Mouse (Mus musculus) T-helper 1 cell (primary cell): ENCODE measurements around the gene Itk.

Source experiments
- in situ Hi-C: fragments of 300-600 bp; cut with MboI, MseI; formaldehyde crosslinking; loops from one replicate; pipeline ENCODE4 v1.15.1; 2025; ENCODE audit warnings: high pct_unique_total_duplicates

The Itk gene

DNA sequence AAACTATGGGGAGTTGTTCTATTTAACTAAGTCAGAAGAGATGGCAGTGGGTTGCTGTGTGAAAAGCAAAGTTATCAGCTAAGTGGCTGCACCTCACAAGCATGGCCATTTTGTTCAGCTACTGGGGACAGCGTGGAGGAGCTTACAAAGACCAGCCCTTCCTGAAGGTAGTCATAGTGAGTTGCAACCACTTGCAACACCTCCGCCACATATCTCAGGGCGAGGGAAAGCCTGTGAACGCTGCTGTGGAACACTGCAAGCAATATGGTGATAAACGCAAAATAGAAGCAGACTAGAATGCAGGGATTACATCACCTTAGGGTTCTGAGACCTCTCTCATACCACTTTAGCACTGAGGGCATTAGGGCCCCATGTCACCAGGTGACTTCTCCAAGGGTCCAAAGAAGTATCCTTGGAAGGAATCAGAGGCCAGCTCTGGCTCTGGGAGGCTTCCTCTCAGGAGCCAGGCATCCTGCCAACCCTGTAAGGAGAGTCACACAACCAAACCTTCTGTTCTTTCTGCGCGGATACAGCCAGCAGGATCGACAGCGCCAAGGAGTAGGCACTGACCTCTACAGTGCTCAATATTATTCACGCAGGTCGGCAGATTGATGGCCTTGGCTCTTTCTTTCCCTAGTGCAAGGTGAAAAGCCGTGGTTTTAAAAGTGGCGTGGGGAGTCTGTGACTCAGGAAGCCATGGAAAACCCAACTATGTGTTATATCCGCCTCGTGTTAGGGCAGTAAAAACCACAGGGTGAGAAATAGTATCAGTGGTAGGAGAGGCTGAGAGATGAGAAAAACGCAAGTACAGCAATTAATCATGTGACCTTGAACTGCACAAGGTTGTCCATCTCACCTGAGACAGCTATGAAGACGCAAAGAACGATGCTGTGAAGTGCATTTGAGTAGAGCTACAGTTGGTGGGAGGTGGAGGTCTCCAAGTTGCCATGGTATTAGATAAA, 27.0 kb downstream of the Itk start:
- in situ Hi-C loops, result no loop called here

DNA sequence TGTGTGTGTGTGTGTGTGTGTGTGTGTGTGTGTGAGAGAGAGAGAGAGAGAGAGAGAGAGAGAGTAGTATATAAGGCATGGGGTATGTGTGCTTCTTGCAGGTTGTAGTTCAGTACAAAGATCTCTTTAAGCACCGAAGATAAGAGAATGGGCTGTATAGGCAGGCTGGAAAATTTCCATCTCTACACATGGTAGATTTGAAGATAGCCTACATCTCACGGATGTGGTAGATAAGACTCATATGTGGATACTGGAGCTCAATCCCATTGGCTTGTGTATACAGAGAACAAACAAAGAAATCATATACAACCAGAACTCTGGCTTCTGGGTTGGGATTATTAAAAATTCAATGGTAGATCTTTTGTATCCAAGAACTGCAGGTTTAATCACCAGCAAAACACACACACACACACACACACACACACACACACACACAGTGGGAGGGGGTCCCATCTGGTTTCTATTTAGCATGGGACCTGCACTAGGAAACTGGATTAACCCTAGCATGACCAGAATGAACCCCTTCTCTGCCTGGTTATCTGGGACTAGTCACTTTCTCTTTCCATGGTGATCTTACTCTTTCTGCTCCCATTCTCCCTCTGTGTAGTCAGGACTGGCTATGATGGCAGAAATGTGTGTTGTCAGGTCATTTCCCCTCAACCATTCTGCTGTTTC, 28.2 kb downstream of the Itk start:
- in situ Hi-C loops, result no loop called here

DNA sequence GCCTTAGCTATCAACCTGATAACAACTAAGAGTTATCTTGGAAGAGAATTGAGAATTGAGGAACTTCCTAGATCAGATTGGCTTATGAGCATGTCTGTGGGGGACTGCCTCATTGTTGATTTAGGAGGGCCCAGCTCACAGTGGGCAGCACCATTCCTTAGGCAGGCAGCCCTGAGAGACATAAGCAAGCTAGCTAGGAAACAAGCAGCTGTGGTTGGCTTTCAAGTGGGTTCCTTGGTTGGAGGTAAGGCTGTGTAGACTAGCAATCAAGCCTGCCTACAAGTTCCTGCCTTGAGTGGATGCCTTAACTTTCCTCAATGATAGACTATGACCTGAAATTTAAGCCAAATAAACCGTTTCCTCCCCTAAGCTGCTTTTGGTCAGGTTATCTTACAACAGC, 30.9 kb downstream of the Itk start:
- in situ Hi-C loops, result no loop called here

DNA sequence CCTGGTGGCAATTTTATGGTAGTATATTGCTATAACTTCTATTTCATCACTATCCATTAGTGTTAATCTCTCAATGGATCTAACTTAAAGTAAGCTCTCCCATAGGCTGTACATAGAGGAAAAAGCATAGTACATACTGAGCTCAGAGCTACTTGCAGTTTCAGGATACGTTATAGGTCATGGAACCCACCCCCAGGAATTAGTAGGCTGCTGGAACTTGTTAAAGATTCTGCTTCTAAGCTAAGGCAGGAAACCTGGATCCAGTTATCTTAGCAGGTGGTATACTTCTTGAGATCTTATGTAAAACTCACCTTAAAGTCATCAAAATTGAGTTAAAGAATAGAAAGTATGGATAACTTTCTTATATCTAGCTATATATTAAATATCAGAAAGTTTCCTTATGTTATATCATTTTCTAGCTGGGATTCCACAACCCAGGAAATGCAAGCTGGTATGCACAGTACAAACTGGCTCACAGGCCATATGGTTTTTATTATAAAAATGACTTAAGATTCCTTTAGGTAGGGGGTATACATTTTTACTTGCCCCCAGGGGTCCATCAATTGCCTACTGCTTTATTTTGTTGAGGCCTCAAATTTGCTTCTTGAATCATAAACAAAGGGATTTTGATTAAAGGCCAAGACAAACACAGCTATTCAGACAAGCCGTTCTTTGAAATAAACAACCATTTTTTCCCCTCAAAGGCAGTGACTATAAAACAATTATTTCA, 39.5 kb downstream of the Itk start:
- in situ Hi-C loops, result no loop called here

DNA sequence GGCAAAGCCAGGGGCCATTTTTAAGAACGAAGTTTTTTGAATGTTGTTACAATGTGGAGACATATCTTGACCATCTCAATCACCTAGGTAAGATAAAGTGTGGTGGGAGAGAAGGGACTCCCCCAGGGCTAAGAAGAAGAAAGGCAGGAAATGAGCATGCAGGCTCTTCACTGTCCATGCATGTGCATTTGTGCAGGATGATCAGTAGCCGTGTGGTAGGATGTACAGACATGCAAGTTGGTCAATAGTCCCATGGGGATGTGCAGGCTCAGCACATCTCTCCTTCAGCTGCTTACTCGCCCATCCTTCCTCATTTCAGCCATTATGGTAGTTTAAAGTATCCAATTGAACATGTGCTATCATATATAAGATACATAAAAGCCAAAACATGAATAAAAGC, 40.9 kb downstream of the Itk start:
- in situ Hi-C loops, result no loop called here

DNA sequence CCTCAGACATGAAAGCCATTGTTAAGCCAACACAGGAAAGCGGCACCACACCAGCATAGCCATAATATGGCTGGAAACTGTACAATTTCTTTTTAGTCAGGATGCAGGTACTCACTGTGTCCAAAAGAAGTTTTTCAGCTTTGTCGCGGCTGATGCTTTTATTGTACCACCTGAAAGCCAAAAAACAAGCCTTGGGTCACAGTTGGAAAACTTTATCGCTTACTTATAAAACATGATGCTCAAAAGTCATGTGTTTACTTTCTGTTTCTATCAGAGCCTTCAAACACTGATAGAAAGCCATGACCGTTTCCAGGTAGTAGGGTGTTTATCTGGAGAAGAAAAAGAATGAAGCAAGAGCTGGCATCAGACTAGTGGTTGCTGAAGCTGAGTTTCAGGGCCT, 41.6 kb downstream of the Itk start:
- in situ Hi-C loops, result no loop called here

DNA sequence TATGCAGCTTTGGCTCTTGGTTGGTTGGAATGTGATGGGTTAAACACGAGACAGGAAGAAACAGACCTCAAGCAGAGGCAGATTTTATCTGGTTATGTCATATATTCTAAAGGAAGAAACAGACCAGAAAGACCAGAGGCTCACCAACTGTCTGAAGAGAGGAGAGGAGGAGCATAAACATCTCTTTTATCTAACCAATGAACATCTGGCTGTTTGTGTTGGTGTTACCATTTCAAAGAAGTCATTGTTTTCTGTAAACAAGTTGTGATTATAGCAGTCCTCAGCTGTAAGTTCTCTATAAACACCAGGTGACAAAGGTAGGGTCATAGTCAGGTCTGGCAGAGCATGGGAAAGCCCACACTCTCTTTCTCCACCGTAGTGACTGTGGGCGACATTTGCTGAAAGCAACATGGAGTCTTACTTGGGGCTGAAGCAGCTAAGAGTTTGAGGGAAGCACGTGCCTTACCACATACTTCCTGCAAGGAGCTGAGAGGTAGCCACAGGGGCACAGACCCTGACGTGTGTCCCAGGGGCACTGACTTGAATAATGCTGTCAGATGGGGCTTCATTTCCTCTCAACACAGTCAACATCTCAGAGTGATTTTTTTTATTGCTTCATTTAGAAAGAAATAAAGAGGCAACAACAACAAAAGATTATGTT, 45.3 kb downstream of the Itk start:
- in situ Hi-C loops, result no loop called here

DNA sequence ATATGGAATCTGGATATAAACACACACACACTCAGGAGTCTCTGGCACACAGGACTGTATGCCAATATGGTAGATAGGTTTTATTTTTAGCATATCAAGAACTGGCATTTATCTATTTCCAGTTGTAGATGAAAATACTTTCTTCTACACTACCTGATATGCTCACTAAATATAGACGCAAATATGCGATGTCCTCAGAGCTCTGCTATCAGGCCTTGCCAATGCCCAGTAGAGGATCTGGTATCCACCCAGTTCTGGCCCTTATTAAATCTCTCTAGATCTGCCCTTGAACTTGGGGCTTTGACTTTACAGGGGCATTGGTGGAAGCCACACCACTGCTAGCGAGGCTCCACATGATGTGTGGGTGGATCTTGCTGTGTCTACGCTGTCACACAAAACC, 47.4 kb downstream of the Itk start:
- in situ Hi-C loops, result no loop called here

DNA sequence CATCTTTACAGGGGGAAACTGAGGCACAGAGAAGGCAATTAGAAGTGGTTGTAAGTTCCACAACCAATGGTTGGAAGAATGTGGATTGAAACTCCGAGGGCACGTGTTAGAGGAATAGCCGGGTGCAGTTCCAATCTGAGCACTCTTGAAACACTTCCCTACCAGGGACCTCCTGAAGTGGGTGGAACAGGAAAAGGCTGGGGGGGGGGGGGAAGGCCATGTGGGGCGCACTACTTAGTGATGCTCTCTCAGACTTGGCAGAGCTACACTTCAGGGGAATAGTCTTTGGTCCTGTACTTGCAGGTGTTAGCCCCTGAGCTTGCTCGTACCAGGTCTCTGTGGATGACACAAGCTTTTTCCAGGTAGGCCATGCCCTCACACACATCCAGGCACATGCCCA, 53.3 kb downstream of the Itk start:
- in situ Hi-C loops, result loop anchor here (5.0 kb wide), 1 partner anchor 54 kb away; no protein-coding TSS in a partner anchor

DNA sequence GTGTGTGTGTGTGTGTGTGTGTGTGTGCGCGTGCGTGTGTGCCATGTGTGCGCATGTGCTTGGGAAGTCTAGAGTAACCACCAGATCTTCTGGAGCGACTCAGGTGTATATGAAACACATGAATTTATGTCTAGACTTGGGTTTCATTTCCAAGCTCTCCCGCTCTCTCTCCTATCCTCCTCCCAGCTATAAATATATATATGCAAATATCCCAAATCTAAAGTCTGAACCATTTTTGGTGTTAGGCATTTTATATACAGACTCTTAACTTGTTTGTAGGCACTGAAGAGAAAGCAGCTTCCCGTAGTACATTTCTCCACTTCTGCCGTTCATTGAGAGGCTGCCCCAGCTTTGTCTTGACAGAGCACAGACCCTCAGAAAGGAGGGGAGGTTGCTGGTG, 57.1 kb downstream of the Itk start:
- in situ Hi-C loops, result no loop called here

DNA sequence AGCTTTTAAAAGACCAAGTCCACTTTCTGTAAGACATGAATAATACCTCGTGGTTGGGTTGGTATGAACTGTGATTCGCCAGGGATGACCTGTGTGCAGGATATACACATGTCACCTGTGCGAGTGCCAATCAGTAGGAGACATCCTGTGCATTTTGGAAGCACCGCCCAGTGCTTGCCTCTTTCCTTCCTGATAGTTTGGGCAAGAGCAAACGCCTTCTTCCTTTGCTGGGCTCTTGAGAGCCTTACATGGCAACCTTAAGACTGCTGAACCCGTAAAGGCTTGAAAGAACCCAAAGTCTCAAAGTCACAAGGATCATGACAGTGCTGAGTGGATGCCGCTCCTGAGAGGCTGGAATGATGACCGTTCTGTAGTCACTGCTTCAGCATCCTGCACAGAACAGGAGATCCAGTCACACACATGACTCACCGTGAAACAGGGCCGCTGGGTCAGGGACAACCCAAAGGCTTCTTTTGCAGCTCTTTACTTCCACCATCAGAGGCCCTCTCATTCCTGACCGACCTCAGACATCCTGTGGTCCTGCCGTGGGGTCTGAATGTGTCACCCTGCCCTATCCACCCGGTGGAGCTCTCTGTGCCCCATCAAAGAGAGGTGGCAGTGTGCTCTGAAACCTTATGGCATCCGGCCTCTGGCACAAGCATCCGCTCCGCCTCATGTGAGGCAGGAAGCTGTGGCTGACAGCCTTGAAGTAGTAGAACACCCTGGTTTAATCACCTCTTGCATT, 62.9 kb downstream of the Itk start:
- in situ Hi-C loops, result no loop called here

DNA sequence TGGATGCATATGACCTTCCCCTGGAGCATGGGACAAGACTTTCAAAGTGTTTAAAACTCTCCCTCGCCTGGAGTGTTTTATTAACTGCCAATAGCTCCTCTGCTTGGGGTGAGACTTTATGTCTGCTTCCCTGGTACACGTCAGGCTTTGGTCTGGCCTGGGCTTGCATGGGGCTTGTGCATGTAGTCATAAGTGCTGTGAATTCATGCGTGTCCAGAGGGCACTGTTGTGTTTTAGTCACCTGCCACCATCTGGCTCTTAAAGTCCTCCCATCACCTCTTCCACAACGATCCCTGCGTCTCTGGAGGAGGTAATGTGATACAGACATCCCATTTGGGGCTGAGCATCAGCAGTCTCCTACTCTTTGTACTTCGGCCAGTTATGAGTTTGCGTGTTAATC, 67.8 kb downstream of the Itk start:
- in situ Hi-C loops, result no loop called here

DNA sequence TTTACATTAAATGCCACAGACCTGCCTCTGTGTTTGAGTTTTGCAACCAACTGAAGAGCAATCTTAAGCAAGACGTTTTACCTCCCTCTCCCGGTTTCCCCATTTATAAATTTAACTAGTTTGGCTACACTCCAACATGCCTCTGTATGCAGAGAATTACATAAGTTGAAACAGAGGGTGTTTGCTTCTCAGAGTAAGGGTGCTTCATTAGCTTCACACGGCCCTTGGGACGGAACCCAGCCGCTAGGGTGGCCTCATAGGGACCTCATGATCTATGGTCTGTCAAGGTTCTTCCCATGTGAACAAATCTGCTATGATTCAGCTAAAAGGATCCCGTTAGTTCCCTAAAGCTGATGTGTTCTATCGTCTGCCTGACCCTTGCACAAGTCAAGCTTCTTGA, 74.8 kb downstream of the Itk start:
- in situ Hi-C loops, result no loop called here

DNA sequence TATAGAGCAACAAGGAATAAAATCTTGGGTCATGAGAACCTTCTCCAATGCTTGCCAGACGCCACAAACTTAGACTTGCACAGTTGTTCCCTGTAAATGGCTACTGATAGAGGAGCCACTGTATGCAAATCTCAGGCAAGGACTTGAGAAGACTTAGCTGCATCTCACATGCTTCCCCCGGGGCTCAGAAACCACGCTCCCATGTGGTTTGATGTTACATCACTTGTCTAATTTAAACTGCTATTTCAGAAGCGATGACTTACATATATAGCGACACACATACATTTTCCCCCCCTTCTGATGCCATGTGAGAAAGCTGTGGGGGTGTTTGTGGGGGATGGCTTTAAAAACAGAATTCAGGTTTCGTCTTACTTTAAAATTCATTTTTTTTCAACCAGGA, 75.5 kb downstream of the Itk start:
- in situ Hi-C loops, result no loop called here

DNA sequence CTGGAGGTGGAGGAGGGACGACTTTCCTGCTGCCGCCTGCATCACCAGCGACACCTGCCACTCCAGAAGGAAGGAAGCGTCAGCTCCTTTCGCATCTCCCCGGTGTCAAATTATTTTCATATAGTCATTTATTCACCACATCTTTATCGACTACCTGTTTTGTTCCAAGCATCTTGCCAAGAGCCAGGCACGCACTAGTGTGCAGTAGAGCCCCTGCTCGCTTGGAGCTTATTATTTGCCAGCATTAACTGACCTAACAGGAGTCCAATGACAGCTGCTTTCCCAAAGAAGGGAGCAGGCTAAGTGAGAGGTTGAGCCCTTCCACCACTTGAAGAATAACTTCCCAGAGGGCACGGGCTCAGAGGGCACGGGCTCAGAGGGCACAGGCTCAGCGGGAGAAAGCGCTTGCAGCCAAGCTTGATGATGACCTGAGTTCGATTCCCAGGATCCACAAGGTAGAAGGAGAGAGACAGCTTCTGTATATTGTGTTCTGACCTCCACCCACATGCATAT, 76.7 kb downstream of the Itk start, which contains the start of gene Cyfip2:
Gene Cyfip2, minus strand, starts transcription at position 337 of the 513 bp plus-strand sequence.
- in situ Hi-C loops, result no loop called here

DNA sequence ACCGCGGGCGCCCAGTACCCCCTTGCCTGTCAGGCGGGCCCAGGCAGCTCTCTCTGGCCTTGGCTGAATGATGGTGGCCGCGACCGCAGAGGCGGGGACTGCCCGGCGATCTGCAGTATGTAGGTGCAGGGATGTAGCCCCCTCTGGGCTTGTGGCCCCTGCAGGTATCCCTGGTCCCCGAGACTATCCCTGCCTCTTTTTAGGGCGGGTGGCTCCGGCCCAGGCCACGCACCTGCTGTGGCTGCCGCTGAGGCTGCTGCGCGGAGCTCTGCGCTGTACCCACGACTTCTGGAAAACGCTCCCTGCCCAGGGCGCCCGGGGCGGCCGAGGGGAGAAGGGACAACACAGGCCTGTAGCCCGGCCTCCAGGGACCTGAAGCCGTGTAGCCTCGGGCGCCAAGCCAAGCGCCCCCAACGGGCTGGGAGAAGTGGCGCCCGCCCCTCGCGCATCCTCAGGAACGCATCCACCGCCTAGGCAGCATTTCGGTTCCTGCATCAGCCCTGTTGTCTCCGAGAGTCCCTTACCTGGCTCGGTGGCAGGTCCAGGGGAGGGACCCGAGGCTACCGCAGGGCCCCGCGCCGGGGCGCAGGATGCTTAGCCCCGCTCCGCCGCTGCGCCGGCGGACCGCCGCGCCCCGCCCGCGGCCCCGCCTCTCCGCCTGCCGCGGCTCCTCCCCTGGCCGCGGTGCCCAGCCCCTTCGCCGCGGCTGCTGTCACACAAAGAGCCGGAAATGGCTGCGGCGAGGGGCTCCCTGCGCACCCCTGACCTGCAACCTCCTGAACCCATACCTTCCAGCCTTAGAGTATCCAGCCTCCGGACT, 77.4 kb downstream of the Itk start:
- in situ Hi-C loops, result no loop called here

DNA sequence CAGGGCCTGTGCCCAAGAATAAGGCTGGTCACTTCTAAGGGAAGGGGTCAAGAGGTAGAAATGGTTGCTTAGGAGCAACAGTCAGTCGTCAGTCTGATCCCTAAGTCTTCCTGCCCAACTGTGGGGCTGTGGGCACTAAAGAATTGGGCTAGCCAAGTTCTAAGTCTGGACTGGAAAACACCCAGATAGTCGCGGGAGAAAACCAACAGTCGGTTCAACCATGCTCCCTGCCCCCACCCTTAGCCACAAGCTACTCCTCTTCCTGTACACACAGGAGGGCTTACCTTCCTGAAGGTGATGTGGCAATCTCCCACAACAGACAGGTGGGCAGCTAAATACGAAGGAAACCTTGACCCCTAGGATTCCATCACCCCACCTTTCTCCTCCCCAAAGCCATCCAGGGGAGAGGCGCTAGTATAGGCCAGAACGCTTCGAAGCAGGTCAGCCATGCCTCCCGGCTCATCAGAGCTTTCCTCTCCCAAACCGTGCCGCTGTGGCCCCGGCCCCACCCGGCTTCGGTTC, 78.1 kb downstream of the Itk start:
- in situ Hi-C loops, result no loop called here

DNA sequence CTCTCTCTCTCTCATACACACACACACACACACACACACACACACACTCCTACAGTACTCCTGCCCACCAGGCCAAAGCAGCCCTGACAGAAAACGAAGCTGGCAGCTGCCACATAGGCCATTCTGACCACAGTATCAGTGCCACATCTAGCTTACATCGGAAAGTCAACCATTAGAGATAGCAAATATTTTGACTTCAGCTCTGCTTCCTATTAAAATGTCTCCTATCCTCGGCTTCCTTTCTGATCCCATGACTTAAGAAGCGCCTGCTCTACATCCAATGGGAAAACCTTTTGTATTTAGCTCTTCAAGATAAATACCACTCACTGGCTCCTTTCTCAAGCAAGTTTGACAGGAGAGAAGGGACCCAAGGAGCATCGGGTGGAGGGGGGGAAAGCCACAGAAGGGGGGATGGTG, 78.7 kb downstream of the Itk start:
- in situ Hi-C loops, result no loop called here

DNA sequence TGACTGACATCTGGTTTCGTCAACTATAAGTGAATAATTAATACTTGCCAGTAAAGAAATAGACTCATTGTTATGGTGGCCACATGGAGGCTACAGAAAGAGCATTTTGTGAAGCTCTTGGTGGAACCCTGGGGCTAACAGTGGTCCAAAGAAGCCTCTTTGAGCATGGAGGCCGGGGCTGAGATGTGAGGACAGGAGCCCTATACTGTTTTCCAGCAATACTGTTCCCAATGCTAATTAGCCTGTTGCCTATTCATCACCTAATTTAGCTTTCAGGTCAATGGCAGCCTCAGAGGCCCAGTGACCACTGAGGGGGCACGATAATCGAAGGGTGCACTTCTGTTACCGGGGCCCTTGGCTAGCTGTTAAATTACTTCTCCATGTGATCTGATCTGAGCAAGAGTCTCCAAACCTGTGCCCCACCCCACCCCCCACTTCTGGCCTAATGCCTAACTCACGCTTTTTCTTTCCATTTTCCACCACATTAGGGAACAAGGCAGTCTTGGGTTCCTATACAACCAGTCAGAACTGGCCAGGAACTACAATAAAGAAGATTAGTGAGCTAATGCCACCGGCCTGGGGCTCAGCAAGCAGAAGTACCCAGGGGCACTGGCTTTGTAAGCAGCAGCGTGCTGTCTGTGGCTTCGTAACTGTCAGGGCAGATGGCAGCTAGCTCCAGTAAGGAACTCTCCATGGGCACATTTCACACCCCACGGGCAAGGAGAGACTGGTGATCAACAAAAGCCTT, 79.3 kb downstream of the Itk start:
- in situ Hi-C loops, result no loop called here
